Mouse (Mus musculus) lung, adult 18-20 months (tissue): ENCODE data around the gene Slc5a10.

Experiments
- DNase-seq, 2 experiments: peaks; one replicate each; pipeline ENCODE4 v3.0.0; 2022; ENCODE audit warnings: mixed read lengths in 2 of 2

Gene Slc5a10

DNA sequence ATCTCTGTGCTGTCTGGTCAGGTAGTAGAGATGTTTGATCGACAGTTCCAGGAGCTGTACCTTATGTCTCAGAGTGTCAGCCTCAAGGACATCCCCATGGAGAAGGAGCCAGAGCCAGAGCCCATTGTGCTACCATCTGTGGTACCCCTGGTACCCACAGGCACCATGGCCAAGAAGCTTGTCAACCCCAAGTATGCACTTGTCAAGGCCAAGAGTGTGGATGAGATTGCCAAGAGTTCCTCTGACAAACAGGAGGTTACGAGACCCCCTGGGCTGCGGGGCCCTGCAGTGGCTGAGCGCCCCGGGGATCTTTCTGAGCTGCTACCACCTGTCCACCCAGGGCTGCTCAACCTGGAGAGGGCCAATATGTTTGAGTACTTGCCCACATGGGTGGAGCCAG is 18.1 kb downstream of the Slc5a10 start:
- no peak for DNase-seq

DNA sequence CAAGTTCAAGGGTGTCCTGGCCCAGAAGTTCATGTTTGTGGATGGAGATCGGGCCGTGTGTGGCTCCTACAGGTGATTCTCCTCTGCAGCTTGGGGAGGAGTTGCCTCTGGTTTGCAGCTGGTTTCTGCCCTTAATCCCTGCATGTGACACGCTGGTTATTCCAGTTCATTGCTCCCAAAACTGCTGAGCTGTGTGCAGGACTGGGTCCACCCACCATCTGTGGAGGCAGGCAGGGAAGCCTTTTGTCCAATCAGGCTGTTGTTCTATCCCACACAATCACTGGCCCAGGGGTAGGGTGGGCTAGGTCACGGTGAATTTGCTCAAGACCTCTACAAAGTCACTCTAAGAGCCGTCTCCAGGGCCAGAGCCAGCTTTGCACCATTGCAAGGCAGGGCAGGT is 18.9 kb downstream of the Slc5a10 start:
- no peak for DNase-seq

- DNase-seq = peak; percentile 55 to 67
These were observed 20.7 kb downstream of the Slc5a10 start for GRCm38 (mm10) chr11:61699933-61700332.

DNA sequence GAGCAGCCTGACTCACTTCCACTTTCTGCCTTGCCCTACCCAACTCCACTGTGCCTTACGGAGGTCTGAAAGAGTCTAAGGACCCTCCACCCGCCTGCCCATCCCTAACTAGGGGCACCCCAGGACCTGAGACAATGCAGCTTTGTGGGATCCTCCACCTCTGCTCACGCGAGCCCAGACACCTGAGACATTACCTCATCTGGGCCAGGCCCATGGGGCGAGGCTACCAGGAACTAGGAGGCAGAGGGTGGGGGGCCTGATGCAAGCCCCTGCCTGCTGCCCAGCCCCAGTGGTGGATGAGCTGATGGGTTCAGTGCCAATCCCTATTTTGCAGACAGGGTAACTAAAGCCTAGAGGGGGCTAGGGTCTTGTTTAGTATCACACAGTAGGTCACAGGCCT is 21.2 kb downstream of the Slc5a10 start:
- no peak for DNase-seq

DNA sequence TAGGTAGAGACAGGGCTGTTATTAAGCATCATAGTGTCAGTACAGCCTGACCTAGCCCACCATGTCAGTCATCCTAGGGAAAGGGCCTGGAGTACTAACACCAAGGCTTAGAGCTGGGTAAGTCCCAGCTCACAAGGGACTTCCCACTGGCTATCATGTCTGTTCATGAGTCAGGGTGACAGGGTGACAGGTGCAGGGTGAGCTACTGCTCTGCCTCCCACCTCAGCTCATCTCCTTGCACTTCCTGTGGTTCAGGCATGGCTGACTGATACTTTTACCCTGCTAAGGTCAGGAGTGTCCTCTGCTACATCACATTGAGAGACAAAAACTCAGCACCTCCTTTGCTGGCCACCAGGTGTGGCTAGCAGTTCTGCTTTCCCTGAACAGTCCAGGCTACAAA is 21.8 kb downstream of the Slc5a10 start:
- no peak for DNase-seq

GRCm38 (mm10) chr11:61692996-61693395 is 27.6 kb downstream of the Slc5a10 start:
- no peak for DNase-seq

DNA sequence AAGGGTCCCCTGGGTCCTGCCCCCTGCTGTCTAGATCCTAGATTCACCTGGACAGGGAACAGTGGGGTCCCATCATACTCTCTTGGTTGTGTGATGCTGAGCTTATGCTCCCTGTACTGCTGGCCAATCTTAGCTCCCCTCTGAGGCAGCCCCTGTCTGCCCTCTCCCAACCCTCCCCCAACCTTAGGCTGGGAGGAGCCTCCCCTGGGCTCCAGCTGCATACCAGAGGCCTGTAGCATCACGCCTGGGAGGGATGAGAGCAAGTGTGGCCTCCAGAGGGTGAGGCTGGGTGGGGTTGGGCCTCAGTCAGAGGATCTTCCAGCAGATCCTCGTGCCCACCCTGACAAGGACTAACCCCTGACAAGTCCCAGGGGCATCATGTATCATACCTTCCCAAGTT is 33.0 kb downstream of the Slc5a10 start:
- DNase-seq = no peak

DNA sequence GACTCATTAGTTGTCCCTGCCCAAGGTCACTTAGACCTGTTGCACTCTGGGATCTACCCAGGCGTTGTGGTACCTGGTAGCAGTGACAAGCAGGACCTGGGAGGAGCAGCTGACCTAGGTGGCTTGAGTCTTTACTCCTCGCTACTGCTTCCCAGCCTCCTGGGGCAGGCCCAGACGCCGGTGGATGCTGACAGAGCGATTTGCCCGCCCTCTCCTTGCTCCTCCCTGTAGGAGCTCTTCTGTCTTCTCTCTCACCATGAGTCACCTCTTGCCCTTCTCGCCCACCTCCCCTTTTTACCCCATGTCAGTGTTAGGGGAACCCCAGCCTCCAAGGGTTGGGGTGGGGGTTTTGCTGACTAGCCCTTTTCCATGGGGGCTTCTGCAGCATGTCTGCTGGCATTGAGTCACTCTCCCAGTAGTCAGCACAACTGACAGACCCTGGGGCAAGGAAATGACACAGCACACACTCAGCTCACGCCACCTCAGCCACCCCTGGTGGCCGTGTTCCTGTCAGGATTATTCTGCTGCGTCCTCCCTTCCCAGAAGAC is 33.6 kb downstream of the Slc5a10 start:
- DNase-seq = no peak

- DNase-seq = no peak
These were observed 34.5 kb downstream of the Slc5a10 start for GRCm38 (mm10) chr11:61686141-61686540.

DNA sequence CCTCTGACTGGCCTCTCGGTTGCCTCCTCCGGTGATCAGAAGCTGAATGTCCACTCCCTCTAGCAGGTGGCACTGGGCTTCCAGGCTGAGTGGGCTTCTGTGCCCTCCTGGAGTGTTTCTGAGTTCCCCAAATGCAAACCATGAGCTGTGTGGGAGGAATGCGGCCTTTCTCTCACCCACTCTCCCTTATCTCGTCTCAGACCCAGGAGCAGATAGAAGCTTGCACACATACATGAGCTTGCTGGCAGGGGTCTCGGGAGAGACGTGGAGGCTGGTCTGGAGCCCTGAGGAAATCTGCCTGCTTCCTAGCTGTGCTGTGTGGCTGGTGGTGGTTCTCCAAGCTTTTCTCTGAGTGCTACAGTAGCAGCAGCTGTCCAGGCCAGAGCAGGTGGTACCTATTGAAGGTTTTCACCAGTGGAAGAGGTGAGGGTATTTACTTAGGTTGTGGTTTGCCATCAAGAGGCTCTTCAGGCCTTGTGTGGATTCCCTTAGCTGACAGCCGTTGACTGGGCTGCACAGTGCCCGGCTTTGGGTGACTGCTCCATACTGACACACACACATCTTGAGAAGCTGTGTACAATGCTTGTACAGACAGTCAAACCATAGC is 35.4 kb downstream of the Slc5a10 start:
- DNase-seq = peak in 1 of 2 experiments; percentile 43

- peak; percentile 79 to 86 for DNase-seq
These were observed 36.5 kb downstream of the Slc5a10 start, which contains the start of gene Fam83g for GRCm38 (mm10) chr11:61683907-61684731. Gene Fam83g (plus strand): TSS chr11:61684091.

DNA sequence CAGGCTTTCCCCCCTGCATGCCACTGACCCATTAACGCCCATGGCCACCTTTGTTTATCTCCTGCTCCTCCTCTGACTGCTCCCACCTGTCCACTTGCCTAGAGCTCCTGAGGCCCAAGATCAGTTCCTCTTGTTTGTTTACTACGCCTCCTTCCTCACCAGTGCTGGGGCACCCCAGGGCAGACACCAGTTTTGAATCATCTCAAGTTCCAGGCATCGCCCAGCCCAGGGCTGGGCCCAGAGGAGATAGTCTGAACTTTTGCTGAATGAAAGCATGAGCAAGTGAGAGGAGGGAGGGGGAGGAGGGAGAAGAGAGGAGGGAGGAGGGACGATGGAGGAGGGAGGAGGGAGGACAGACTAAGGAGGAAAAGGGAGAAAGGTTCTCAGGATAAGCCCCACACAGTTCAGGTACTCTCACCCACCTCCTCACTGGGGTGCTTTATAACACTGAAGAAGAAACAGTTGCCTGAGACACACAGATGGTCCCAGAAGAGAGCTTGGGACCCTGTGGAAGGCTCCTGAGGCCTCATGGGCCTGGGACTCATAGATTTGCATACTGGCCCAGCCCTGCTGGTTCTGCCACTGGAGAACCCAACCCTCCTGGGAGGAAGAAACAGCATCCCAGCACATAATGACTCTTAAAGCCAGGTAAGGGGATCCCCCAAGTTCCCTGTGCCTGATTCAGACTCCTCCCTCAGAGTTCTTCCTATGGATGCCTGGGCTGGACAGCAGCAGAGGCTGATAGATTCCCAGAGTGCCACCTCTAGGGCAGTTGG is 41.3 kb downstream of the Slc5a10 start:
- no peak for DNase-seq

GRCm38 (mm10) chr11:61677709-61678108 is 42.9 kb downstream of the Slc5a10 start:
- DNase-seq = no peak

- DNase-seq = no peak
These were observed 44.3 kb downstream of the Slc5a10 start for GRCm38 (mm10) chr11:61676216-61676854.

DNA sequence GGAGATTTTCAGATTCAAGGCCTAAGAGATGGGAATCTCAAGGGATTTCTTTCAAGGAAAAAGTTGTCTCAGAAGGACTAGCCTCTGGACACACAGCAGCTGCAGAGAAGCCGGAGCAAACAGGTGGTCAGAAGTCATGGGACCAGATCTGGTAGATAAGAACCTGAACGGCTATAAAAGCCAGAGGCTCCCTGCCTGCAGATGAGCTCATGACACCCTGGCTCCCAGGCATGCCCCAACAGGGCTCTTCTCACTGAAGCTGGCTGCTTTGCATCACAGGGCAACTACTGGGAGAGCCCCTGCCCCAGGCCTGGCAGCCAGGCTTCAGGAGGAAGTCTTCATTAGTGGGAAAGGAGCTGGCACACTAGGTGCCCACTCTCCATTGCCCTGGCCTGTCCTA is 45.3 kb downstream of the Slc5a10 start:
- DNase-seq = no peak

- no peak for DNase-seq
These were observed 45.8 kb downstream of the Slc5a10 start for GRCm38 (mm10) chr11:61674839-61675159.

- DNase-seq = no peak
These were observed 46.3 kb downstream of the Slc5a10 start for GRCm38 (mm10) chr11:61674151-61674838.

DNA sequence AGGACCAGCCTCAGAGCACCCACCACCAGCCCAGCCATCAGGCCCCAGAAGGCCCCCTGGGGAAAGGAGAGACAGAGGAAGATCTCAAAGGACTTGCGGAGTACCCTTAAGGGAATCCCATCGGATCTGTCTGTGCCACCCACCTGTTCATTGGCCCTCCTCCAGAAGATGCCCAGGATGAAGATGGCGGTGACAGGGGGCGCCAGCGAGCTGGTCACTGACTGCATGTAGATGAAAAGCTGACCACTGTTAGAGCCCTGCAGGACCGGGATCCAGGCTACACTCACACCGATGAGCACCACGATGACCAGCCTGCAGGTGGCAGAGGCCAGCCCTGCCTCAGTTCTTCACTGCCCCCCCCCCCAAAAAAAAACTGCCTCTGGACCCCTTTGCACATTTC is 46.9 kb downstream of the Slc5a10 start:
- DNase-seq = peak in 1 of 2 experiments; percentile 34

DNA sequence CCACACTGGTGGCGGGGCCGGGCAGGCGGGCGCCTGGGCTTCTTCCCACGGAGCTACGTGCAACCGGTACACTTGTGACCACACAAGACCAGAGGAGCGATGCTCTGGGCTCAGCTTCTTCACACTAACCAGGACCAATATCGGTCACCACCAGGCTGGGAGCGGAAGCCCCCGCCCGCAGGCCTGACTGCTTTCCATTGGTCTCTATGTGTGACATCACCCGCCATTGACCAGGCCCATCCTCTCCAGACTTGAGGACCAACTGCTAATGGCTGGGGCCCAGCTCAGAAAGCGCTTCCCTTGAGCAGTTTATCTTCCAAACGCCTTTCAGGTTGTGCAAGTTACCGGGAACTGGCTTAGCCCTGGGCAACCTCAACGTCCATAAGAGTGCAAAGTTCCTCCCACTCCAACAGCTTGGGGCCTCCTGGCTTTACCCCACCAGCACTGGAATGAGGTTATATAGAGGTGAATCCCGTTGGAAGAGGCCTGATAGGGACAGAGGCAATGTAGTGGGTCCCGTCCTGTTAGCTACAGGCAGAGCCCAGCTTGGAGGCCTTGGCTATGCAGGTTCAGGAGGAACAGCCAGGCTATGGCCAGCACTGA is 48.7 kb downstream of the Slc5a10 start:
- DNase-seq = no peak

DNA sequence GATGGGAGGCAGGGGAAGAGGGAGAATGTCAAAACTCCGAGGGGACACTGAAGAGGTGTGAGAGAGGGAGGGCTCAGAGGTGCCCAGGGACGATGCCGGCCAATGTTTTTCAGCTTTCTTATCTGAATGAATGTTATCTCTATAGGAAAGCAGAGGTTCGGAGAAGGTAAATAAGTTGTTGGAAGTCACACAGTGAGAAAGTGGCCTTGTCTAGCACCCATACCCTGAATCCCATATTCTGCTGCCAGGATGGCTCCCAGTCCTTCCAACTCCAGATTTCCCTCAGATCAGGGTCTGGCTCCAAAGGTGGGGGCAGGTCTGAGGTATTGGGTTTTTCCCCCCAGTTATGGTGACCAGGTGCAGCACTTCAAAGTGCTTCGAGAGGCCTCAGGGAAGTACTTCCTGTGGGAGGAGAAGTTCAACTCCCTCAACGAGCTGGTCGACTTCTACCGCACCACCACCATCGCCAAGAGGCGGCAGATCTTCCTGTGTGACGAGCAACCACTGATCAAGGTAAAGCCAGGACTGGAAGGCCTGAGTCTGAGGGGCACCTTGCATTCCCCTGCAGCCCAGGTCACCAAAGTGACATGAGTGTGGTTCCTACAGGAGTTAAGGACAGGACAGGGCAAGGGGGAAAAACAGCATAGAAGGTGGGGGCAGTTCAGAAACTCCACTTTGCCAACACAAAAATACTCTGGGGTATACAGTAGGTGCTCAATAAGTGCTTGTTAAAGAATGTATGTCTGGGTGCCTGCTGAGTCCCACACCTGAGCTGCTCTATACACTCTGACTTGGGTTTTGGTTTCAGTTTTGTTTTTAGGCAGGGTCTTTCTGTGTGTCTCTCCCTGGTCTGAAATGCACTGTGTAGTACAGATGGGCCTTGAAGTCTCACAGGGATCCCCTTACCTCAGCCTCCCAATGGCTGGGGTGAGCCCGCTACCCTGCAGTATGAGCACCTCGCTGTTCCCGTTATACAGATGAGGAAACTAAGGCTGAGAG is 50.8 kb downstream of the Slc5a10 start:
- peak in 1 of 2 experiments; percentile 16 for DNase-seq

DNA sequence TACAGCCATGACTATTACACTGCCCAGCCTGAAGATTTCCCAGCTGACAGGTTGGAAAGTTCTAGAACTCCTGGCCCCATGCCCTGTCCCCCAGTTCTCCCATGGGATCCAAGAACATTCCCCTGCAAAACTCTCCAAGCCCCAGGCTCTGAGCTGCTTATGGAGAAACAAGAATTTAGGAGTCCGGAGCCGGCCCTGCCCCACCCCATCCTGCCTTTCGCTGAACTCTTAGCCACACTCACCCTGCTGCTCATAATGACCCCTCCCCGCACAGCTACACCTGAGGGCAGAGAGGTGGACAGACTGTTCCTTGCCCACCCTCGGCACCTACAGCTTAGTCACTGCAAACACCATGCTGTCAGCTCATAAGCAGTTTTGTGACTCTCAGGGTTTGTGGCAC is 52.8 kb downstream of the Slc5a10 start:
- DNase-seq = no peak
